Mouse (Mus musculus): Measurements from ENCODE around the gene Dnajc25. TPM values are rescaled to one million over a fixed set of nuclear protein-coding genes. Genes with fewer than 3 reads are reported as not detected.

The Dnajc25 gene
- polyA plus RNA-seq, 1 experiment from 2014 or later = 6.2 TPM

DNA sequence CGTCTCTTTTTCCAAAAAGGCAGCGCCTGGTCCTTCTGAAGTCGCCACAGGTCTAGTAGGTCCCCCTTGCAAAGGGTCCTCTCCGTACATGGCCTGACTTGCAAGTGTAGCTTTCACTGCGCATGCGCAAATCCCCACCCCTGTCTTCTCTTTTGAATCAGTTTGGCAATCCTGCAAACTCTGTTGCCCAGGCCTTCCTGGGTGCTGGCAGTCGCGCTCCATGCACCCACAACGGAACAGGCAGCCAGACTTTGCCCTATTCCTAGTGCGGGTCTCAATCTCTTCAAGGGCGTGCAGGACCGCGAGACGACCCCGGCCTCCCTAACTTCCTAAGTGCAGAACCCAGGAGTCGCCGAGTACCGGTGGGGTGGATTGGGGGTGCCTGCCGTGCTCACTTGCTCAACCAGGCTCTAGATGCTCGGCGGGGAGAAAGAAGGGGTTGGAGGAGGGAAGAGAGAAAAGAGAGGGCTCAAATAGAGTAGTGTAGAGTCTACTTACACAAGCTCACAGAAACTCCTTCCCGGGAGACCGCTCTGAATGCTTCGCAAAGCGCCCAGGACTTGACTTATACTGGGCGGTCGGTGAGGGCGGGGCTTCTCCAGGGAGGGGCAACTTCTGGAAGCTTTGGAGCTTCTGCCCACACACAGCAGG lies 8.2 kb upstream of the Dnajc25 start, which contains the start of gene Ptgr1:
TSS of gene Ptgr1 (minus strand) at position 580 of the 651 bp plus-strand sequence.
- H3K27ac ChIP-seq (replicated peaks) = peak within 1 kb of the TSS; percentile 10; the same call in 1 of the 2 replicates
- H3K27me3 ChIP-seq = no peaks in the 10 kb centered on the region
- peak within 1 kb of the TSS; percentile 86 for H3K4me2 ChIP-seq
- peak within 1 kb of the TSS; percentile 60 for H3K9ac ChIP-seq
- peak; percentile 67 for ATAC-seq (ENCODE audit: insufficient read depth)
- H3K4me3 ChIP-seq (replicated peaks) = peak within 1 kb of the TSS; percentile 67
- peaks cover 59% of the 10 kb centered on the region for H3K4me1 ChIP-seq (replicated peaks)
- WGBS (ENCODE audit: insufficient replicate concordance) = 2% methylated on average over 28 of the region's 28 CpGs
- H3K9me3 ChIP-seq (replicated peaks) = no peaks in the 10 kb centered on the region
- no peaks in the 10 kb centered on the region for H3K36me3 ChIP-seq (replicated peaks)

- no peaks in the 10 kb centered on the region for H3K9me3 ChIP-seq (replicated peaks)
- no peak overlapping the region for H3K27ac ChIP-seq (replicated peaks)
- H3K36me3 ChIP-seq (replicated peaks) = no peaks in the 10 kb centered on the region
- no peak overlapping the region for H3K4me3 ChIP-seq (replicated peaks)
- H3K27me3 ChIP-seq = no peaks in the 10 kb centered on the region
- no peak overlapping the region for H3K4me2 ChIP-seq
- no peak for ATAC-seq (ENCODE audit: insufficient read depth)
- peaks cover 76% of the 10 kb centered on the region for H3K4me1 ChIP-seq (replicated peaks)
- H3K9ac ChIP-seq = no peak overlapping the region
- WGBS (ENCODE audit: insufficient replicate concordance) = 41% methylated on average over 7 of the region's 7 CpGs
These were observed 5.5 kb upstream of the Dnajc25 start for GRCm38 (mm10) chr4:58989303-58989898.

GRCm38 (mm10) chr4:58990609-58991434 lies 4.0 kb upstream of the Dnajc25 start:
- H3K9me3 ChIP-seq (replicated peaks) = no peaks in the 10 kb centered on the region
- 53% methylated on average over 17 of the region's 17 CpGs for WGBS (ENCODE audit: insufficient replicate concordance)
- ATAC-seq (ENCODE audit: insufficient read depth) = peak; percentile 31; the same call in 1 of the 2 replicates
- H3K36me3 ChIP-seq (replicated peaks) = no peaks in the 10 kb centered on the region
- peak overlapping the region; percentile 16; the same call in 1 of the 2 replicates for H3K4me2 ChIP-seq
- H3K4me1 ChIP-seq (replicated peaks) = peaks cover 78% of the 10 kb centered on the region
- H3K27me3 ChIP-seq = no peaks in the 10 kb centered on the region
- H3K9ac ChIP-seq = no peak overlapping the region
- no peak overlapping the region for H3K4me3 ChIP-seq (replicated peaks)
- no peak overlapping the region for H3K27ac ChIP-seq (replicated peaks)

GRCm38 (mm10) chr4:58992195-58992594 lies 2.7 kb upstream of the Dnajc25 start:
- peak overlapping the region; percentile 58 for H3K4me2 ChIP-seq
- H3K4me3 ChIP-seq (replicated peaks) = no peak overlapping the region
- H3K4me1 ChIP-seq (replicated peaks) = peaks cover 64% of the 10 kb centered on the region
- no peaks in the 10 kb centered on the region for H3K27me3 ChIP-seq
- H3K36me3 ChIP-seq (replicated peaks) = no peaks in the 10 kb centered on the region
- H3K27ac ChIP-seq (replicated peaks) = no peak overlapping the region
- H3K9me3 ChIP-seq (replicated peaks) = no peaks in the 10 kb centered on the region
- ATAC-seq (ENCODE audit: insufficient read depth) = peak; percentile 51; the same call in 1 of the 2 replicates
- 24% methylated on average over 5 of the region's 5 CpGs for WGBS (ENCODE audit: insufficient replicate concordance)
- H3K9ac ChIP-seq = peak overlapping the region; percentile 6; the same call in 1 of the 2 replicates

- WGBS (ENCODE audit: insufficient replicate concordance) = 55% methylated on average over 8 of the region's 8 CpGs
These were observed 410 bp downstream of the Dnajc25 start for GRCm38 (mm10) chr4:58995251-58995693.

GRCm38 (mm10) chr4:58997081-58997480 lies 2.2 kb downstream of the Dnajc25 start:
- ATAC-seq (ENCODE audit: insufficient read depth) = no peak
- Histone ChIP-seq H3K4me1 (replicated peaks) (peaks cover 37% of the 10 kb centered on the region), H3K27ac (replicated peaks) (no peak overlapping the region), H3K36me3 (replicated peaks) (no peaks in the 10 kb centered on the region), H3K9me3 (replicated peaks) (no peaks in the 10 kb centered on the region), H3K9ac (no peak overlapping the region), H3K4me3 (replicated peaks) (no peak overlapping the region), H3K4me2 (no peak overlapping the region), H3K27me3 (no peaks in the 10 kb centered on the region)
- 72% methylated on average over 5 of the region's 5 CpGs for WGBS (ENCODE audit: insufficient replicate concordance)

More at GRCm38 (mm10) chr4:58995251-58995693, 410 bp downstream of the Dnajc25 start:
- Histone ChIP-seq H3K36me3 (replicated peaks) (no peaks in the 10 kb centered on the region), H3K27ac (replicated peaks) (no peak overlapping the region), H3K9ac (no peak overlapping the region), H3K27me3 (no peaks in the 10 kb centered on the region), H3K9me3 (replicated peaks) (no peaks in the 10 kb centered on the region), H3K4me3 (replicated peaks) (no peak overlapping the region), H3K4me2 (no peak overlapping the region), H3K4me1 (replicated peaks) (peaks cover 49% of the 10 kb centered on the region)
- ATAC-seq (ENCODE audit: insufficient read depth) = no peak

DNA sequence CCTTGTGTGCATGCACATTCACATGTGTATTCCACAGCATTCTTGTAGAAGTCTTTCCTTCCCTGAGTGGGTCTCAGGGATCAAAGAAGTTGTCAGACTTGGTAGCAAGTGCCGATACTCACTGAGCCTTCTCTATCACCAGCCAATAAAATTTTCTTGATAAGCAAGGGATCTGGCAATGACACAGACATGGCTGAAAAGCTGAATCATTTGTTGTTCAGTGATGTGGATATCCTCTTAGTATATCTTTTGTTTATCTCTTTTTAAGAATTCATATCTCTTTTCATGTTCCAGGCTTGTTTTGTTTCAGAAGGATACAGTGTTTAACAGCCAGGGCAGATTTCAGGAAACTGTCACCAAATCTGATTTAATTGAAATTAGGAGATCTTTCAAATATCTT lies 3.8 kb downstream of the Dnajc25 start:
- H3K36me3 ChIP-seq (replicated peaks) = no peaks in the 10 kb centered on the region
- no peak overlapping the region for H3K4me3 ChIP-seq (replicated peaks)
- WGBS (ENCODE audit: insufficient replicate concordance) = 37% methylated on average over 1 of the region's 1 CpGs
- no peak for ATAC-seq (ENCODE audit: insufficient read depth)
- H3K27me3 ChIP-seq = no peaks in the 10 kb centered on the region
- no peaks in the 10 kb centered on the region for H3K9me3 ChIP-seq (replicated peaks)
- peaks cover 34% of the 10 kb centered on the region for H3K4me1 ChIP-seq (replicated peaks)
- no peak overlapping the region for H3K27ac ChIP-seq (replicated peaks)
- H3K4me2 ChIP-seq = no peak overlapping the region
- H3K9ac ChIP-seq = no peak overlapping the region

DNA sequence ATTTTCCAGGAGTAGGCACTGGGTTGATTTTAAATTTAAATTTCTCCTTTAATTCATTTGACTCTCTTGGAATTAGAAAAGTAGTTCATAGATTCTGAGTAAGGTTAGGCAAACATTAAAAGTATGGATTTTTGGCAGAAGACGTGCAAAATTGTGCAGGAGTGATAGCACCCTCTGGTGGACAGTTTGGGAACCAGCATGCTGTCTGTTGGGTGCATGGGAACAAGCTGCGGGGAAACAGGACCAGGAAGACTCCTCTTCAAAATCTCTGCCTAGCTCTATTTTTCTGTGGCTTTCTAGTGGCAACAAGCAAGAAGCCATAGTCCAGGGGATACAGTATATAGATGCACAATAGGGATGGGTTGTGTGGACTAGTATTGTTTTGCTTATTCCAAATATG lies 4.8 kb downstream of the Dnajc25 start:
- ATAC-seq (ENCODE audit: insufficient read depth) = no peak

GRCm38 (mm10) chr4:59000614-59001013 lies 5.8 kb downstream of the Dnajc25 start:
- peaks cover 39% of the 10 kb centered on the region for H3K4me1 ChIP-seq (replicated peaks)
- H3K27me3 ChIP-seq = no peaks in the 10 kb centered on the region
- ATAC-seq (ENCODE audit: insufficient read depth) = no peak
- no peak overlapping the region for H3K9ac ChIP-seq
- H3K36me3 ChIP-seq (replicated peaks) = no peaks in the 10 kb centered on the region
- no peak overlapping the region for H3K27ac ChIP-seq (replicated peaks)
- H3K4me3 ChIP-seq (replicated peaks) = no peak overlapping the region
- no peak overlapping the region for H3K4me2 ChIP-seq
- no peaks in the 10 kb centered on the region for H3K9me3 ChIP-seq (replicated peaks)
- 2% methylated on average over 2 of the region's 2 CpGs for WGBS (ENCODE audit: insufficient replicate concordance)

More for the DNA sequence above, 4.8 kb downstream of the Dnajc25 start:
- no peak overlapping the region for H3K4me3 ChIP-seq (replicated peaks)
- under 1% methylated on average over 2 of the region's 2 CpGs for WGBS (ENCODE audit: insufficient replicate concordance)
- no peaks in the 10 kb centered on the region for H3K9me3 ChIP-seq (replicated peaks)
- no peak overlapping the region for H3K4me2 ChIP-seq
- H3K36me3 ChIP-seq (replicated peaks) = no peaks in the 10 kb centered on the region
- H3K27ac ChIP-seq (replicated peaks) = no peak overlapping the region
- H3K9ac ChIP-seq = no peak overlapping the region
- no peaks in the 10 kb centered on the region for H3K27me3 ChIP-seq
- H3K4me1 ChIP-seq (replicated peaks) = peaks cover 38% of the 10 kb centered on the region

- peaks cover 54% of the 10 kb centered on the region for H3K4me1 ChIP-seq (replicated peaks)
- WGBS (ENCODE audit: insufficient replicate concordance) = under 1% methylated on average over 89 of the region's 89 CpGs
- H3K27me3 ChIP-seq = no peaks in the 10 kb centered on the region
- H3K4me2 ChIP-seq = peak within 1 kb of the TSS; percentile 98
- H3K9me3 ChIP-seq (replicated peaks) = no peaks in the 10 kb centered on the region
- peak within 1 kb of the TSS; percentile 87 for H3K9ac ChIP-seq
- H3K27ac ChIP-seq (replicated peaks) = peak within 1 kb of the TSS; percentile 89
- ATAC-seq (ENCODE audit: insufficient read depth) = peak; percentile 98
- H3K4me3 ChIP-seq (replicated peaks) = peak within 1 kb of the TSS; percentile 92
- no peaks in the 10 kb centered on the region for H3K36me3 ChIP-seq (replicated peaks)
These were observed 8.3 kb downstream of the Dnajc25 start, which contains the start of gene Gm20503 for GRCm38 (mm10) chr4:59002948-59003805. Gene Gm20503, plus strand, starts transcription at chr4:59003210.

Data from liver, embryonic 15.5 days (tissue).